Mouse (Mus musculus) liver, embryonic 16.5 days (tissue): ENCODE measurements at regions not wholly inside any gene's neighbourhood (a gene's known extent, or its start where the extent isn't known, plus 50 kb on each side); places are given as distances from the start of the nearest gene placed in this dataset.

Experiments used
- ATAC-seq: fragments of 200-750 bp; cut with Nextera tagmentation; 2 replicates; pipeline ENCODE4 v1.8.0; 2017; ENCODE audit warnings: low read depth, mild to moderate bottlenecking, moderate number of reproducible peaks, moderate library complexity
- H3K27ac ChIP-seq: fragments of 300-500 bp; sonication (generic); 2 replicates; pipeline ENCODE4 v1.5.1; 2014; ENCODE audit warnings: mild to moderate bottlenecking, low read length
- H3K27me3 ChIP-seq: fragments of 300-500 bp; sonication (generic); 2 replicates; pipeline ENCODE4 v1.6.1; 2014; ENCODE audit warnings: low read depth, low read length, mixed read lengths; ENCODE audit not compliant: control insufficient read depth, insufficient read depth
- H3K36me3 ChIP-seq: fragments of 300-500 bp; sonication (generic); 2 replicates; pipeline ENCODE4 v1.6.1; 2014; ENCODE audit warnings: mild to moderate bottlenecking; ENCODE audit not compliant: control insufficient read depth, insufficient read depth
- H3K4me1 ChIP-seq: fragments of 300-500 bp; sonication (generic); 2 replicates; pipeline ENCODE4 v1.6.1; 2014; ENCODE audit warnings: low read depth, low read length, mixed read lengths; ENCODE audit not compliant: control insufficient read depth
- H3K4me2 ChIP-seq: fragments of 300-500 bp; sonication (generic); 2 replicates; pipeline ENCODE4 v1.6.1; 2014; ENCODE audit warnings: low read depth, low read length, mixed read lengths
- H3K4me3 ChIP-seq: fragments of 300-500 bp; sonication (generic); 2 replicates; pipeline ENCODE4 v1.5.1; 2014; ENCODE audit warnings: low read depth, mild to moderate bottlenecking, low read length
- H3K9ac ChIP-seq: fragments of 300-500 bp; sonication (generic); 2 replicates; pipeline ENCODE4 v1.6.1; 2014; ENCODE audit warnings: low read depth, low read length
- H3K9me3 ChIP-seq: fragments of 300-500 bp; sonication (generic); replicated peaks from 2 replicates; pipeline ENCODE4 v1.6.1; 2016; ENCODE audit warnings: low read length; ENCODE audit not compliant: control insufficient read depth
- WGBS: fragments of 180-500 bp; shearing (Covaris S2); extraction: QIAGEN DNeasy Blood & Tissue Kit; methylation state at CpG from one replicate; pipeline ENCODE4 v1.1.7; 2014; ENCODE audit not compliant: insufficient replicate concordance; 5-methylcytosine and 5-hydroxymethylcytosine counted together

DNA sequence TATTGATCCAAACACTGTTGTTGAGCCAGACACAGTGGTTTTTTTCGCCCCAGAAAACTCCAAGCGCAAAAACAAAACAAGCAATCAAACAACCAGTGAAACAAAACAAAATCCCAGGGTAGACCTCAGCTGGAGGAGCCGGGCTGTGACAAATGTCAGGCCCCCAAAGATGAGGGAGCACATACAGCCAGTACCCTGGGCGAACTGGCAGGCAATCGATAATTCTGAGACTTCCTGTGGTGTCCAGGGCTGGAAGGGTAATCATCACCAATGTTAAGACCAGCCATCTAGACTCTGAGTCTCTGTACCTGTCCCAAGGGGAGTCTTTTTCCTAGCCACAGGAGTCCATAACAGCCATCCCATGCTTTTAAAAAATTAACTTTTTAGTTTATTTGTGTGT, 80.6 kb downstream of the Mtx3 start:
- Histone ChIP-seq H3K27me3 (no peaks in the 10 kb centered on the region), H3K36me3 (no peaks in the 10 kb centered on the region), H3K27ac (no peak overlapping the region), H3K9ac (no peak overlapping the region), H3K4me1 (no peaks in the 10 kb centered on the region), H3K4me3 (no peak overlapping the region), H3K9me3 (no peaks in the 10 kb centered on the region), H3K4me2 (no peak overlapping the region)
- no peak for ATAC-seq
- WGBS = 64% methylated on average over 5 of the region's 5 CpGs

DNA sequence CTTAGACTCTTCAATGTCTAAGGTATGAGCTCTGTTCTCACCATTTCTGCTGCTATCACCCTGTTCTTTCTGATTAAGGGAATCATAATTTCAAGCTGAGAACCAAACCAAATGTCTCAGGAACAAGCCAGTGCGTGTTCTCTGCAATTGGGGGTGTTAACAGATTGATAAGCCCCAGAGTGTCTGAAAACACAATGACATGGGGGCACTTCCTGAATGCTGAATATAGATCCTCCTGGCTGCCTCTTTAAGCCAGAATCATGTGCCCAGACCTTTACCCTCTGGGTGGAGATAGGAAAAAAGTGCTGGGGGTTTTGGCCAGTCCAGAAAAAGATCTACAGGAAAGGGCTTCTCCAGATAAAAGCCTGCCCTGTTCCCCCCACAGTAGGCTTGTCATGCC, 84.0 kb downstream of the Mtx3 start:
- H3K36me3 ChIP-seq = no peaks in the 10 kb centered on the region
- no peak for ATAC-seq
- no peaks in the 10 kb centered on the region for H3K9me3 ChIP-seq
- 30% methylated on average over 1 of the region's 1 CpGs for WGBS
- H3K9ac ChIP-seq = no peak overlapping the region
- H3K4me3 ChIP-seq = no peak overlapping the region
- H3K4me1 ChIP-seq = no peaks in the 10 kb centered on the region
- H3K4me2 ChIP-seq = no peak overlapping the region
- no peak overlapping the region for H3K27ac ChIP-seq
- H3K27me3 ChIP-seq = no peaks in the 10 kb centered on the region

DNA sequence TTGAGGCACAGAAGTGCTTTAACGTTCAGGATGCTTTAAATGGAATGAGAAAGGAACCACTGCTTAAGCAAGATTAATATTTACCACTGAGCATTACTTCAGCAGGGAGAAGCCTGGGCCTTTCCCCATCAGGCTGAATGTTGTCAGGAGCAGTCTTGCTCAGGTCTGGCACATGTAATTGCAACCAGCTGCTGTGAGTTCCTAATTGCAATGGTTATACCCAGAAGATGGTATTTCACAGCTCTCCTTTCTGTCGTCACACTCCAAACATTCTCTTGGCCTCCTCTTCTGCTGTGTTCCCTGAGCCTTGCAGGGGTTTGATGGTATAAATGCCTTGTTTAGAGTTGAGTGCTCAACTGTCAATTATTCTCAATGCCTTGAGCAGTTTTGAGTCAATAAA, 87.1 kb downstream of the Mtx3 start:
- H3K4me2 ChIP-seq = no peak overlapping the region
- no peak for ATAC-seq
- no peaks in the 10 kb centered on the region for H3K36me3 ChIP-seq
- no peak overlapping the region for H3K9ac ChIP-seq
- H3K27me3 ChIP-seq = no peaks in the 10 kb centered on the region
- no peak overlapping the region for H3K27ac ChIP-seq
- H3K4me1 ChIP-seq = no peaks in the 10 kb centered on the region
- WGBS = 49% methylated on average over 2 of the region's 2 CpGs
- no peak overlapping the region for H3K4me3 ChIP-seq
- no peaks in the 10 kb centered on the region for H3K9me3 ChIP-seq

DNA sequence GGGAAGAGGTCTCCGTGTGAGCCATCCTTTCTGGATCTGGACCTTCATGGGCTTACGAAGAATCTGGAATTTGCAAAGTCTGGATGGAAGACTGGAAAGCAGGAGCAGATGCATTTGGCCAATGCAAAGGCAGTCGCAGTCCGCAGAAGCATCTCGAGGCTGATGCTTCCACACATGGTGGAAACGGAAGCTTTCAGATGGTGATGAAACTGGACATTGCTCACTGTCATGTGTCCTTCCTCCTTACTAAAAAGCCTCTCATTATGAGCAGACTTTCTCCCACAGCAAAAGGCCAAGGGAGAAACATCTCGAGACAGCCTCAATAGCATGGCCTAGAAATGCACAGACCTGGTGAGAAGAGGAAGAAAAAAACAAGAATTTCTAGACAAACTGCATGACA, 94.5 kb downstream of the Mtx3 start:
- 69% methylated on average over 7 of the region's 7 CpGs for WGBS
- no peak overlapping the region for H3K4me3 ChIP-seq
- H3K9me3 ChIP-seq = no peaks in the 10 kb centered on the region
- no peak for ATAC-seq
- H3K36me3 ChIP-seq = no peaks in the 10 kb centered on the region
- no peak overlapping the region for H3K9ac ChIP-seq
- H3K4me1 ChIP-seq = no peaks in the 10 kb centered on the region
- H3K27ac ChIP-seq = no peak overlapping the region
- H3K4me2 ChIP-seq = no peak overlapping the region
- H3K27me3 ChIP-seq = no peaks in the 10 kb centered on the region

DNA sequence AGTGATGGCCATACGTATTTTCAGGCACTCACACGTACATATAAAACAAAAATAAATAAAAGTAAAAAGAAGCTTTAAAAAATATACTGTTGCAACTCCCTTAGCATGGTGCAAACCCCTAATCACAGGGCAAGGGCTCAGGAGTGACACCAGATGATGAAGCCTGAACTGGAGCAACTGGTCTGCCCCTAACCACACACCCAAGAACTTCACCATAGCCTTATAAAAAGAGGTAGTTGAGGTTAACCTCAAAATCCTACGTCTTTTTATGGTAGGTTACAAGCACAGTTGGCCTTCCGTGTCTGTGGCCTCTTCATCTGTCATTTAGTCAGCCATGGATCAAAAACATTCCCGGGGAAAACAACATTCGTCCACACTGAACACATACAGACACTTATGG, 96.0 kb downstream of the Mtx3 start:
- WGBS = 25% methylated on average over 6 of the region's 6 CpGs
- no peaks in the 10 kb centered on the region for H3K4me1 ChIP-seq
- H3K4me3 ChIP-seq = no peak overlapping the region
- ATAC-seq = no peak
- H3K9ac ChIP-seq = no peak overlapping the region
- no peaks in the 10 kb centered on the region for H3K9me3 ChIP-seq
- no peaks in the 10 kb centered on the region for H3K27me3 ChIP-seq
- H3K36me3 ChIP-seq = no peaks in the 10 kb centered on the region
- no peak overlapping the region for H3K4me2 ChIP-seq
- no peak overlapping the region for H3K27ac ChIP-seq

DNA sequence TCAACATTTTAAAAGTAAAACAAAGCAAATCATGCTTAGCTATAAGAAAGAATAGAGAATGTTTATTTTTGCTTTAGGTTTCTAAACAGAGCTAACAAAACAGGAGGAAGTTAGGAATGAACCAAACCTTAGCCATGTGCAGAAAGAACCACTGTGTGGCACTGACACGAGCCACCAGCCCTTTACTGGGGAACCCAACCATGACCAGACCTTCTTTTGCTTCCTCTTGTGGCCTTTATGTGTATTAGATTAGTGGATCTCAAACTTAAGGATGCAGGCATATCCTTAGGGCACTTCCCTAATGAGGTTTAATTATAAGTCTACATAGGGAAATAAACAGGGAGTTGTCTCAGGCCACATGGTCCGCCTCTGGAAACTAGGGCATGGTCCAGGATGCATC, 104.0 kb downstream of the Mtx3 start:
- H3K27ac ChIP-seq = no peak overlapping the region
- H3K9ac ChIP-seq = no peak overlapping the region
- no peaks in the 10 kb centered on the region for H3K27me3 ChIP-seq
- no peaks in the 10 kb centered on the region for H3K36me3 ChIP-seq
- no peaks in the 10 kb centered on the region for H3K9me3 ChIP-seq
- no peak overlapping the region for H3K4me3 ChIP-seq
- 31% methylated on average over 2 of the region's 2 CpGs for WGBS
- no peak overlapping the region for H3K4me2 ChIP-seq
- H3K4me1 ChIP-seq = no peaks in the 10 kb centered on the region
- ATAC-seq = no peak

DNA sequence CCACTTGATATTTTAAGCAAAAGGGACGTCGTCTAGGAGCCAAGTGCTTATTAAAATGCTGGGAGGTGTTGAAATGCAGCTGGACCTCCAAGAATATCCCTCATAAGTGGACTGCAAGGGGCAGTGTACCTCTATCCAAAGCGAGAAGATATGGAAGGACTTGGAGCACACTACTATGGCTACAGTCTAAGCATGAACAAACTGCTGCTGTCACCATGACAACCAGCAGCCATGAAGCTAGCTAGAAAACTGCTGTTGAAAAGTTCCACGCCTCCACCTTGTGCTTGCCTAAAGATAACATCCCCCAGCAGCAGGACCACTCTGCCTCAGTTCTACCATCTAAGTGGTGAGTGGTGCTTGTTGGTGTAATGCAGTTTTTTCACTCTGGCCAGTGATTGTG, 115.5 kb downstream of the Mtx3 start:
- WGBS = 51% methylated on average over 4 of the region's 4 CpGs
- H3K4me3 ChIP-seq = no peak overlapping the region
- H3K27me3 ChIP-seq = no peaks in the 10 kb centered on the region
- no peaks in the 10 kb centered on the region for H3K9me3 ChIP-seq
- no peaks in the 10 kb centered on the region for H3K36me3 ChIP-seq
- no peak overlapping the region for H3K4me2 ChIP-seq
- no peak overlapping the region for H3K27ac ChIP-seq
- H3K4me1 ChIP-seq = no peaks in the 10 kb centered on the region
- ATAC-seq = no peak
- H3K9ac ChIP-seq = no peak overlapping the region

DNA sequence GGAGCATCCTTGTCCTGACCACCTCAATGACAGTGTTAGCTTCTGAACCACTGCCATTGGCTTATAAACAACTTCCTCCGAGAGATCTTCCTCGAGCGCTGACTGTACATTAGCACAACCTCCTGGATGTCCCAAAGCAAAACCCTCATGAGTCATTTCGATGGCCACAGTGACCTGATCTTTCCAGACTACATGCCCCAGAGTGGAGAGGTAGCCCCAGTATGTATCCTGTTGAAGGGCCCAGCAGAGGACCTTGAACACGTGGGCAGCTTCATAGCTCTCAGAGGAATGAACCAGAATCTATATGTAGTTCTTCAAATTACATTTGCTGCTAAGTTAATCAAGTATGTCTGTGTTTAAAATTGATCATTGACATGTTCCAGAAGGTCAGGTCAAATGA, 118.1 kb downstream of the Mtx3 start:
- 61% methylated on average over 5 of the region's 5 CpGs for WGBS
- Histone ChIP-seq H3K9ac (no peak overlapping the region), H3K36me3 (no peaks in the 10 kb centered on the region), H3K9me3 (no peaks in the 10 kb centered on the region), H3K4me3 (no peak overlapping the region), H3K27ac (no peak overlapping the region), H3K4me2 (no peak overlapping the region), H3K27me3 (no peaks in the 10 kb centered on the region), H3K4me1 (no peaks in the 10 kb centered on the region)
- ATAC-seq = no peak

DNA sequence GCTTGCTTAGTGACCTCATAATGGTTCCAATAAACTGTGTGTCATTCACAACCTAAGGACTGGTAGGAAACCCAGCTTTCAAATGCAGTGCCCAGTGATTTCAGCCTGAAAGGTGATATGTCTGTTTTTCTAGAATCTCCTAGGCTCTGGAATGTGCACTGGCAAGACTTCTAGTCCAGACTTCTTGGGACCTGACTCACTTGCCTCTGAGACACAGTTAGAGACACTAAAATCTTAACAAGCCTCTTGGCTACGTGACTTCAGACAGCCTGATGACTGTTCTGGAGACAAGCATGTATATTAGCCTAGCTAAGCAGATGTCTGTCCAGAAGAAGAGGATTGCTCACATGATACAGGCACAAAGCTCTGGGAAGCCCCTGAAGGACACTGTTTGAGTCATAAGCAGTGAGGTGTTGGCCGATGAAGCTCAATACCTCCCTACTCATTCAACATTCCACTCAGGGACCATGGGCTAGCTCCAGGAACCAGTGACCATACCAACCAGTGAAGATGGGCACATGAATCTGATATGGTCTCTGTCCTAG, 118.9 kb downstream of the Mtx3 start:
- no peaks in the 10 kb centered on the region for H3K4me1 ChIP-seq
- 65% methylated on average over 2 of the region's 2 CpGs for WGBS
- H3K27me3 ChIP-seq = no peaks in the 10 kb centered on the region
- H3K4me3 ChIP-seq = no peak overlapping the region
- H3K9ac ChIP-seq = no peak overlapping the region
- no peak overlapping the region for H3K4me2 ChIP-seq
- ATAC-seq = no peak
- H3K9me3 ChIP-seq = no peaks in the 10 kb centered on the region
- no peaks in the 10 kb centered on the region for H3K36me3 ChIP-seq
- no peak overlapping the region for H3K27ac ChIP-seq
